Mouse (Mus musculus) bone marrow macrophage, adult 2 months (primary cell): ENCODE results near the gene Scyl1. TPM values are rescaled to one million over a fixed set of nuclear protein-coding genes. Genes with fewer than 3 reads are reported as not detected.

ENCODE experiments used
- H3K27ac ChIP-seq: 2 replicates; pipeline ENCODE4 v1.5.1; 2012; ENCODE audit warnings: low read depth, low read length; ENCODE audit not compliant: insufficient read depth
- H3K4me1 ChIP-seq: 2 replicates; pipeline ENCODE4 v1.6.1; 2012; ENCODE audit warnings: low read length; ENCODE audit not compliant: control insufficient read depth, insufficient read depth
- H3K4me3 ChIP-seq: 2 replicates; pipeline ENCODE4 v1.5.1; 2012; ENCODE audit warnings: mild to moderate bottlenecking, low read length, moderate library complexity; ENCODE audit not compliant: insufficient read depth
- CTCF ChIP-seq: IDR thresholded peaks from 2 replicates; pipeline ENCODE4 v1.5.1; 2012; ENCODE audit warnings: low read depth, mild to moderate bottlenecking, low read length, moderate library complexity
- POLR2A ChIP-seq: IDR thresholded peaks from 2 replicates; pipeline ENCODE4 v1.6.1; 2012; ENCODE audit warnings: mild to moderate bottlenecking, low read depth, low read length, borderline replicate concordance
- polyA plus RNA-seq: library from polyadenylated mRNA; stranded (reverse); fragments of >200 nt; gene quantifications from 2 replicates; pipeline ENCODE4 v1.2.4, GENCODE M21; 2012; ENCODE audit not compliant: missing spikeins, insufficient read depth, insufficient read length

Scyl1 gene
- polyA plus RNA-seq, 1 experiment: 48.3 TPM

DNA sequence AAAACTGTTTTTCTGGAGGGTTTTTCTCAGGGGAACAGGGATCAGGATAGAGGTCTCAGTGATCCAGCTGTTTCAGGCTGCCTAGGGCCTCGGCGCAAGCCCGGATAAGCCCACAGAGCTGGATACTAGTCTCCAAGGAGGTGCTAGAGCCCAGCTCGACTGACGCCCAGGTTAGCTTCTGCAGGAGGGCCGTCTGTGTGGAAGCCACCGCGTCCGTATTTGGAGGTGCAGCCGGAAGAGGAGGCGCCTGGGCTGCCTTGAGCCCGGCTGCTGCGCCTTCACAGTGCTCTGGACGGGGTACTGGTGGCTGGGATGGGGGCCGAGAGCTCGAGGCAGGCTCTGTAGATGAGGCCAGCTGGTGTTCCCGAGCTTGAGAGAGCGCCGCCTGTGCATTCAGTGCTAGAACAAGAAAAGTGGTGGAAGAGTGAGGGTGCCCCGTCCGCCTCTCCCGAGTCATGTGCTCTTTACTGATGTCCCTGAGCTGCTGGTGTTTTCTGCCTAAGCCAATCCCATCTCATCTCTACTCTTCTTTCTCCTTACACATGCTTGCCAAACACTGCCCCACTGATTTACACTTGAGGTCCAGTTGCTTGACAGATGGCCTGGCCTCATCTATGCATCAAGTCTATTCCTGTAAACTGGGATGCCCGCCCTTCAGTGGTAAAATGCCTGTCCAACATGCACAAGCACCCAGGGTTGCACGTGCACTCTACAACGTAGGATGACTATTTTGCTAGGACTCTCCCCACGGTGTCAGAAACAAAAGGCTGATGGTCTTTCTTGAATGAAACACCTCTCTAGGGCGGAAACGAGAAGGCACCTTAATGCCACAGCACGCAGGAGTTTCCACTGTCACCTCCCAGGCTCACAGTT lies 40.7 kb downstream of the Scyl1 start:
- Histone ChIP-seq H3K4me3 (peak overlapping the region; percentile 92), H3K4me1 (peaks cover 14% of the 10 kb centered on the region; the same call in 1 of the 2 replicates), H3K27ac (no peak overlapping the region)
- TF ChIP-seq POLR2A (no peak), CTCF (no peak)

GRCm38 (mm10) chr19:5729444-5729815 lies 41.8 kb downstream of the Scyl1 start, which contains the start of gene Fam89b:
Gene Fam89b (minus strand): TSS chr19:5729653.
- Histone ChIP-seq H3K27ac (peak within 1 kb of the TSS; percentile 87), H3K4me3 (peak within 1 kb of the TSS; percentile 96), H3K4me1 (peaks cover 14% of the 10 kb centered on the region; the same call in 1 of the 2 replicates)
- TF ChIP-seq CTCF: no peak
- TF ChIP-seq POLR2A: peak; percentile 93

DNA sequence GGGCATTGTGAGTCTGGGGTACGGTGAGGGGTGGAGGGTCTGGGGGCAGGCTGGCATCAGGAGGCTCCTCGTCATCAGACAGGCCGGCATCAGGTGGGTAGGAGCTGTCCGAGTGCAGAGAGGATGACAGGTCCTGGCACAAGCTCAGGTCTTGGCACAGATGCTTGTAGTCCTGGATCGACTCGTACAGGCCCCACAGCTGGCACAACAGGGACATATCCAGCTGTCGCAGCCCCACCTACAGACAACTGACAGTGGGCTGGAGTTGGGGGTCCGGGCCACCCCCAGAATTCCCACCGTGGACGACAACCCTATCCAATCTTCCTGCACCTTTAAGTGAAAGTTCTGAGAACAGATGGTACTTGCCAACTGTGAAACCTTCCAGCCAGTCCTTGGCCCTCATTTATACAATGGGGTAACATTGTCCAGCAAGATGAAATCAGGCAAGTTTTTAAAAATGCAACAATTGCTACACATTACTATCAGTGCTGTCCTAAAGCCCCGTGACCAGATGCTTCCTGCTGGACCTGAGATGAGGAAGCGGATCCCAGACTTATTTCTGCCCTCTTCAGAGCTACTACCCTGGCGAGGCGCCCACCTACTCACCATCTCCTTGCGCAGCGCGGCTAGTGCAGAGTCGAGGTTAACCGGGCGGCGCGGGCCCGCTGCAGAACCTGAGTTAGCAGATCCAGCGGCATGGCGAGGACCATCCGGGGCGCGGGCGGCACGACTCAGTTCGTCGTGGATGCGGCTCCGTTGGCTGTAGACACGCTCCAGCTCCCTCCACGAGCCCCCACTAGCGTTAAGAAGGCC lies 42.4 kb downstream of the Scyl1 start:
- peak overlapping the region; percentile 87 for H3K27ac ChIP-seq
- H3K4me1 ChIP-seq: peaks cover 17% of the 10 kb centered on the region; the same call in 1 of the 2 replicates
- TF ChIP-seq POLR2A (no peak), CTCF (no peak)
- H3K4me3 ChIP-seq: peak overlapping the region; percentile 96

GRCm38 (mm10) chr19:5727701-5728100 lies 43.5 kb downstream of the Scyl1 start:
- Histone ChIP-seq H3K4me1 (peaks cover 24% of the 10 kb centered on the region), H3K4me3 (peak overlapping the region; percentile 96), H3K27ac (peak overlapping the region; percentile 87)
- TF ChIP-seq POLR2A: no peak
- TF ChIP-seq CTCF: peak; percentile 79

DNA sequence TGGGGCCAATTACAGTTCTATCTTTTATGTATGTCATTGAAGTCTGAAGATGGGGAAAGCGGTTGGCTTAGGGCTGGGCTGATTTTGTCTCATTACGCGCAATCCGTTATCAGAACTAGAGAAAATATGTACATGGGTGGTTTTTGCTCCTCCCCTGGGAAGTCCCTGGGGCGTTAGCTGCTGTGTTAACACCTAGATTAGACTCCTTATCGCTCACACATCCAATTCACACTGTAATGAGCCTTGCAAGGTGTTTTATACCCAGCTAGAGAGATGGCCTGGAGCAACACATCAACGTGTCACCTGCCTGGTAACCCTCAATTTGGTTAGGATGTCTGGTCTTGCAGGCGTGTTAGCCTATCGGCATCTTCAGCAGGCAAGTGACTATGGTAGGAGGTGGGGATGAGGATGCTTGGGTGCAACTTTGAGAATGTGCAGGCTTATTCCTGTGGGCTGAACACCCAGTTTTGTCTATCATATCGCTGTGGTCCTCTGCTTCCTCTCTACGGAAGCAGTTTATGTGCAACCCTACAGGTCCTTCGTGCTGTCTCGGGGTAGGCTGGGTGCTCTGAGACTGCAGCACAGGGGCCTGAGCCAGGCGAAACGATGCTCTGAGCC lies 44.1 kb downstream of the Scyl1 start:
- H3K4me1 ChIP-seq: peaks cover 30% of the 10 kb centered on the region
- H3K27ac ChIP-seq: peak overlapping the region; percentile 87
- TF ChIP-seq CTCF: no peak
- no peak for TF ChIP-seq POLR2A
- peak overlapping the region; percentile 86 for H3K4me3 ChIP-seq

DNA sequence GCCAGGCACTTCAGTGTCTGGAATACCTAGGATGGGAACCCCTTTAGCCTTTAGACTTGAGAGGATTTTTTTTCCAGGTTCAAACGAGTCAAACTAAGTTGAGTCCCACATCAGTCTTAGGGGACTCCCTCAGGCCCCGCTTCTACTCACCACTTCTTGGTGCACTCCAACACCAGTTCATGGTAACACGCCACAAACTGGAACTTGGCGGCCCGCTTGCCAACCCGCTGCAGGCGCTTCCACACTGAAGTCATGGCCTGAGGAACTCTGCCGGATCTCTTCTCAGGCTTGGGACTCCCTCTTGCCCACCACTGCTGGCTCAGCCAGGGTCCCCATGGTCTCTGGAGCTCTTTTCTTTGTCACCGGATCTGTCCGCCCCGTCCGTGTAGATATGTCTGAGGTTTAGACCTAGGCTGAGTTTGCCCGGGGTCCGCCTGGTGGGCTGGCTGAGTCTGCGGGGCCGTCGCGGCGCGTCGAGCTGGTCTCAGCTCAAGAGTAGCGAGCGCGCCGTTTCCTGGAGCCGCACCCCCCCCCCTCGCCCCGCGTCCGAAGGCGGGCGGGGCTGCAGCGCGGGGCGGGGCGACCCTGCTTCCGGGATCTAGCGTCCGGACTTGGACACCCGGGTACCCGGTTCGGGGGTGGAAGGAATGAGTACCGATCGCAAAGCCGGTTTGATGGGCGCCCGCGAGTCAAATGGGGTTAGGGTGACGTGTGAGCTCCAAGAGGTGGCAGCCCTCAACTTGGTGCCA lies 45.3 kb downstream of the Scyl1 start, which contains the start of gene Ehbp1l1:
Gene Ehbp1l1 (minus strand): TSS at position 551 of the 749 bp plus-strand sequence.
- Histone ChIP-seq H3K27ac (peak within 1 kb of the TSS; percentile 97), H3K4me1 (peaks cover 27% of the 10 kb centered on the region), H3K4me3 (peak within 1 kb of the TSS; percentile 86)
- no peak for TF ChIP-seq POLR2A
- TF ChIP-seq CTCF: no peak; the same call in 1 of the 2 replicates

DNA sequence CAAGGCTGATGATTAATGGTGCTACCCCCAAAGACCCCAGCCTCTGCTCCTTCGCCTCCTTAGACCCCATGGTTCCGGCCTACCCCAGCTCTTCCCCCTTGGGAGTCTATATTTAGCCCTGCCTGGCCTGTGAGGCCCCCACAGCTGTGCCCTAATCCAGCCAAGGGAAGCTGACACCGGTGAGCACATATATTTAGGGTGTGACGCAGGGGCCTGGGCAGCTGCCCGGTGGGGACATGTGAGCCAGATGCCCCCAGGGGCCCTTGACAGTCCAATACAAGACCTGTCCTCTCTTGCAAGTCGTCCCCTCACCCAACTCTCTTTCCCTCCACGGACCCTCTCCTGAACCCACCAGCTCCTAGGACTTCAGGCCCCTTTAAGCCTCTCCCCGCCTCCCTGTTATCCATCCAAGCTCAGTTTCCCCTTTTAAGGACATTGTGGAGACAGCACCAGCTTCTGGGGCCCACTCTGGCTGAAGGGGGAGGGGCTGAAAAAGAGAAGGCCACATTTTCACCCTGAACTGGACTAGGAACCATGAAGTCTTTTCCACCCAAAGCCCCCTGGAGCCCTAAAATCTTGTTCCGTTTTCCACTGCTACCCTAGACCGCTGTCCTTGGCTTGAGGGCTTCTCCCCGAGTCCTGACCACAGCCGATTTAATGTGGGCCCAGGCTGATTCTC lies 46.1 kb downstream of the Scyl1 start:
- H3K4me3 ChIP-seq: peak overlapping the region; percentile 86
- peaks cover 27% of the 10 kb centered on the region for H3K4me1 ChIP-seq
- TF ChIP-seq POLR2A (no peak), CTCF (no peak)
- H3K27ac ChIP-seq: peak overlapping the region; percentile 97

GRCm38 (mm10) chr19:5724549-5724941 lies 46.7 kb downstream of the Scyl1 start:
- TF ChIP-seq CTCF (no peak), POLR2A (0 out of 2 replicates have a peak, but pooled peaks have one; percentile 27)
- Histone ChIP-seq H3K27ac (peak overlapping the region; percentile 97), H3K4me1 (peaks cover 23% of the 10 kb centered on the region), H3K4me3 (peak overlapping the region; percentile 86)
